Mouse (Mus musculus) thymus, adult 2 months (tissue): ENCODE data around the gene Thbs3. TPM values are rescaled to one million over a fixed set of nuclear protein-coding genes. Genes with fewer than 3 reads are reported as not detected.

ENCODE experiments used
- DNase-seq: peaks from one replicate; pipeline ENCODE4 v3.0.0; 2021
- H3K27ac ChIP-seq: fragments of 200-500 bp; 2 replicates; pipeline ENCODE4 v1.5.1; 2012; ENCODE audit warnings: low read length, control low read depth; ENCODE audit not compliant: control insufficient read depth, insufficient read depth
- H3K27me3 ChIP-seq: fragments of 200-500 bp; 2 replicates; pipeline ENCODE4 v1.6.1; 2012; ENCODE audit warnings: mild to moderate bottlenecking, low read length, moderate library complexity, mixed read lengths; ENCODE audit not compliant: control insufficient read depth, insufficient read depth
- H3K36me3 ChIP-seq: fragments of 200-500 bp; 2 replicates; pipeline ENCODE4 v1.6.1; 2012; ENCODE audit warnings: mild to moderate bottlenecking, low read length, moderate library complexity; ENCODE audit not compliant: control insufficient read depth, insufficient read depth
- H3K4me1 ChIP-seq: fragments of 200-500 bp; replicated peaks from 2 replicates; pipeline ENCODE4 v1.6.1; 2012; ENCODE audit warnings: low read length; ENCODE audit not compliant: control insufficient read depth, insufficient read depth
- H3K4me3 ChIP-seq: fragments of 200-500 bp; 2 replicates; pipeline ENCODE4 v1.5.1; 2012; ENCODE audit warnings: mild to moderate bottlenecking, low read length, control low read depth, moderate library complexity; ENCODE audit not compliant: control insufficient read depth, insufficient read depth
- CTCF ChIP-seq: fragments of 200-500 bp; IDR thresholded peaks from 2 replicates; pipeline ENCODE4 v1.5.1; 2012; ENCODE audit warnings: mild to moderate bottlenecking, control low read depth, low read length, moderate library complexity, borderline replicate concordance; ENCODE audit not compliant: control insufficient read depth, poor library complexity, insufficient read depth; ENCODE audit errors: extremely low read depth
- POLR2A ChIP-seq: fragments of 200-500 bp; IDR thresholded peaks from 2 replicates; pipeline ENCODE4 v1.6.1; 2012; ENCODE audit warnings: mild to moderate bottlenecking, low read length, control low read depth, moderate library complexity; ENCODE audit not compliant: control insufficient read depth, poor library complexity, insufficient read depth; ENCODE audit errors: extremely low read depth
- WGBS: fragments of 180-500 bp; shearing (Covaris S2); methylation state at CpG from one replicate; pipeline ENCODE4 v1.1.7; 2018; 5-methylcytosine and 5-hydroxymethylcytosine counted together
- polyA plus RNA-seq: library from polyadenylated mRNA; depleted of rRNA; stranded (reverse); fragments of >200 nt; gene quantifications from 2 replicates; pipeline ENCODE4 v1.2.3, GENCODE M21; 2012

Gene Thbs3
- polyA plus RNA-seq, 1 experiment, result 10.9 TPM

- Histone ChIP-seq H3K27me3 (no peaks in the 10 kb centered on the region), H3K4me1 (peaks cover 42% of the 10 kb centered on the region), H3K4me3 (peak within 1 kb of the TSS; percentile 62), H3K36me3 (no peaks in the 10 kb centered on the region), H3K27ac (peak within 1 kb of the TSS; percentile 8; the same call in 1 of the 2 replicates)
- under 1% methylated on average over 42 of the region's 42 CpGs for WGBS
- DNase-seq, result peak; percentile 87
- 0 out of 2 replicates have a peak, but pooled peaks have one; percentile 34 for TF ChIP-seq POLR2A
- peak; percentile 94 for TF ChIP-seq CTCF
Observed at GRCm38 (mm10) chr3:89246261-89247100, 31.5 kb downstream of the Thbs3 start, which contains the start of gene Trim46. Gene Trim46, minus strand, starts transcription at chr3:89246309.

- 50% methylated on average over 4 of the region's 4 CpGs for WGBS
- TF ChIP-seq POLR2A (no peak), CTCF (no peak)
- H3K4me1 ChIP-seq, result peaks cover 49% of the 10 kb centered on the region
Observed at GRCm38 (mm10) chr3:89247466-89247865, 32.5 kb downstream of the Thbs3 start.

GRCm38 (mm10) chr3:89250435-89251040 lies 35.6 kb downstream of the Thbs3 start:
- Histone ChIP-seq H3K4me1 (peaks cover 31% of the 10 kb centered on the region), H3K27me3 (no peaks in the 10 kb centered on the region), H3K4me3 (no peak overlapping the region), H3K36me3 (no peaks in the 10 kb centered on the region), H3K27ac (peak overlapping the region; percentile 39; the same call in 1 of the 2 replicates)
- 13% methylated on average over 7 of the region's 7 CpGs for WGBS
- DNase-seq, result peak; percentile 72
- TF ChIP-seq POLR2A, result no peak
- TF ChIP-seq CTCF, result peak; percentile 22; the same call in 1 of the 2 replicates

More at GRCm38 (mm10) chr3:89247466-89247865, 32.5 kb downstream of the Thbs3 start:
- Histone ChIP-seq H3K4me3 (no peak overlapping the region), H3K27ac (no peak overlapping the region), H3K27me3 (no peaks in the 10 kb centered on the region), H3K36me3 (no peaks in the 10 kb centered on the region)
- DNase-seq, result no peak

- Histone ChIP-seq H3K4me1 (peaks cover 28% of the 10 kb centered on the region), H3K36me3 (no peaks in the 10 kb centered on the region), H3K27me3 (no peaks in the 10 kb centered on the region), H3K27ac (no peak overlapping the region), H3K4me3 (peak overlapping the region; percentile 46)
- DNase-seq, result peak; percentile 81
- 3% methylated on average over 17 of the region's 17 CpGs for WGBS
- TF ChIP-seq POLR2A (no peak), CTCF (no peak)
Observed at GRCm38 (mm10) chr3:89251365-89251895, 36.5 kb downstream of the Thbs3 start.

GRCm38 (mm10) chr3:89254994-89255393 lies 40.0 kb downstream of the Thbs3 start:
- no peak overlapping the region for H3K4me3 ChIP-seq
- 95% methylated on average over 5 of the region's 5 CpGs for WGBS
- no peak for TF ChIP-seq CTCF
- TF ChIP-seq POLR2A, result no peak
- H3K4me1 ChIP-seq, result peaks cover 18% of the 10 kb centered on the region
- no peaks in the 10 kb centered on the region for H3K36me3 ChIP-seq
- H3K27ac ChIP-seq, result no peak overlapping the region
- no peak for DNase-seq
- no peaks in the 10 kb centered on the region for H3K27me3 ChIP-seq

- 83% methylated on average over 5 of the region's 5 CpGs for WGBS
- Histone ChIP-seq H3K36me3 (no peaks in the 10 kb centered on the region), H3K4me3 (no peak overlapping the region), H3K4me1 (peaks cover 10% of the 10 kb centered on the region), H3K27ac (no peak overlapping the region), H3K27me3 (no peaks in the 10 kb centered on the region)
- TF ChIP-seq POLR2A (no peak), CTCF (no peak)
- no peak for DNase-seq
Observed at GRCm38 (mm10) chr3:89256177-89256576, 41.2 kb downstream of the Thbs3 start.
